Mouse (Mus musculus) lung, embryonic 15.5 days (tissue): ENCODE measurements around the gene Urad. TPM values are rescaled to one million over a fixed set of nuclear protein-coding genes. Genes with fewer than 3 reads are reported as not detected.

Experiments
- ATAC-seq: fragments of 200-750 bp; cut with Nextera tagmentation; 2 replicates; pipeline ENCODE4 v1.8.0; 2017; ENCODE audit warnings: moderate number of reproducible peaks, borderline replicate concordance; ENCODE audit not compliant: low FRiP score, low TSS enrichment; ENCODE audit errors: extremely low read depth
- H3K27ac ChIP-seq: fragments of 300-500 bp; sonication (generic); 2 replicates; pipeline ENCODE4 v1.5.1; 2015; ENCODE audit warnings: moderate library complexity, mild to moderate bottlenecking, inconsistent platforms
- H3K27me3 ChIP-seq: fragments of 300-500 bp; sonication (generic); 2 replicates; pipeline ENCODE4 v1.6.1; 2015; ENCODE audit warnings: inconsistent platforms
- H3K36me3 ChIP-seq: fragments of 300-500 bp; sonication (generic); 2 replicates; pipeline ENCODE4 v1.6.1; 2015; ENCODE audit warnings: inconsistent platforms
- H3K4me1 ChIP-seq: fragments of 300-500 bp; sonication (generic); 2 replicates; pipeline ENCODE4 v1.6.1; 2015; ENCODE audit warnings: inconsistent platforms
- H3K4me2 ChIP-seq: fragments of 300-500 bp; sonication (generic); 2 replicates; pipeline ENCODE4 v1.6.1; 2015; ENCODE audit warnings: inconsistent platforms, mild to moderate bottlenecking, moderate library complexity
- H3K4me3 ChIP-seq: fragments of 300-500 bp; sonication (generic); 2 replicates; pipeline ENCODE4 v1.5.1; 2015; ENCODE audit warnings: mild to moderate bottlenecking, inconsistent platforms
- H3K9ac ChIP-seq: fragments of 300-500 bp; sonication (generic); 2 replicates; pipeline ENCODE4 v1.6.1; 2015; ENCODE audit warnings: inconsistent platforms
- H3K9me3 ChIP-seq: fragments of 300-500 bp; sonication (generic); 2 replicates; pipeline ENCODE4 v1.6.1; 2016; ENCODE audit warnings: inconsistent platforms
- WGBS: fragments of 180-500 bp; shearing (Covaris S2); methylation state at CpG from one replicate; pipeline ENCODE4 v1.1.7; 2015; 5-methylcytosine and 5-hydroxymethylcytosine counted together
- polyA plus RNA-seq: library from polyadenylated mRNA; unstranded; fragments of >200 nt; fragmentation: Nextera tagmentation; extraction: Ambion mirVana; gene quantifications from 2 replicates; pipeline ENCODE4 v1.2.1, GENCODE M21; 2015

Gene Urad
- not detected in 2 replicates for polyA plus RNA-seq

DNA sequence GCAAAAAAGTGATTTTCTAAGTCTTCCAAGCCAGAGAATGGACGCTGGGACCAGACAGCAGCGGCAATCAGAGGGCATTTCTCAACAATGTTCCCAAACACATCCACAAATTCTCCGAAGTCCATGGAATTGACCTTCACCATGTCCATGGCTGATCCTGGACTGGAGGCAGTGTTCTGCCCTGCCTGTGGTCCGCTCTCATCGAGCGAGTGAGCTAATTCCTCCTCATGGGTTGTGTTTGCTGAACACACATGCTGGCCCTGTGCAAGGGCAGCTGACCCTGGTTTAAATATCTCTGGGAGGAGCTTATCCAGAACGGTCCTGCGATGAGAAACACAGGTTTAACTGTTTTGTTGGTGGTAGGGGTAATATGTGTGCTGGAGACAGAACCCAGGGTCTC, at the start of gene Urad:
Gene Urad, minus strand, starts transcription at position 258 of the 400 bp plus-strand sequence.
- H3K9ac ChIP-seq, result no peak within 1 kb of the TSS
- no peak within 1 kb of the TSS for H3K4me2 ChIP-seq
- H3K27ac ChIP-seq, result no peak within 1 kb of the TSS
- WGBS, result 49% methylated on average over 8 of the region's 8 CpGs
- H3K36me3 ChIP-seq, result no peaks in the 10 kb centered on the region
- H3K9me3 ChIP-seq, result no peaks in the 10 kb centered on the region
- H3K4me3 ChIP-seq, result no peak within 1 kb of the TSS
- H3K27me3 ChIP-seq, result peaks cover 59% of the 10 kb centered on the region
- ATAC-seq, result no peak
- no peaks in the 10 kb centered on the region for H3K4me1 ChIP-seq

DNA sequence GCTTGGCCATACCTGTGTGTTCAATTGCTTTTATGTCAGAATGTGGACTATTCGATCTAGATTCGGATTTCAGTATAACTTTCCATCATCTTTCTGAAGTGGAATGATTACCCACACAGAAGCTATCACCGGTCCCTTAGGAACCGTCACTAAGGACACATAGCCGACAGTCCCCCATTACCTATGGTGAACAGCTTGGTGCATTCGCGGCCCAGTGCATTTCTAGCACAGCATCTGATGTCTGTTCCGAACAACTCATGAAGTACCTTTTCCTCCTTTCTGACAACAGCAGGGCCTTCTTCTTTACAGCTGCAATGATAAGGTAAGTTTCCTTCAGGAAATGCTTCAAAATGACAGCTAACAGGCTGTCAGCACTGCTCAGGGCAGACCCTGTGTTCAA, 48.0 kb upstream of the Urad start:
- no peak overlapping the region for H3K4me3 ChIP-seq
- H3K4me1 ChIP-seq, result no peaks in the 10 kb centered on the region
- no peaks in the 10 kb centered on the region for H3K9me3 ChIP-seq
- H3K9ac ChIP-seq, result no peak overlapping the region
- no peak overlapping the region for H3K4me2 ChIP-seq
- H3K27ac ChIP-seq, result no peak overlapping the region
- no peaks in the 10 kb centered on the region for H3K27me3 ChIP-seq
- WGBS, result 79% methylated on average over 8 of the region's 8 CpGs
- H3K36me3 ChIP-seq, result no peaks in the 10 kb centered on the region
- no peak for ATAC-seq

DNA sequence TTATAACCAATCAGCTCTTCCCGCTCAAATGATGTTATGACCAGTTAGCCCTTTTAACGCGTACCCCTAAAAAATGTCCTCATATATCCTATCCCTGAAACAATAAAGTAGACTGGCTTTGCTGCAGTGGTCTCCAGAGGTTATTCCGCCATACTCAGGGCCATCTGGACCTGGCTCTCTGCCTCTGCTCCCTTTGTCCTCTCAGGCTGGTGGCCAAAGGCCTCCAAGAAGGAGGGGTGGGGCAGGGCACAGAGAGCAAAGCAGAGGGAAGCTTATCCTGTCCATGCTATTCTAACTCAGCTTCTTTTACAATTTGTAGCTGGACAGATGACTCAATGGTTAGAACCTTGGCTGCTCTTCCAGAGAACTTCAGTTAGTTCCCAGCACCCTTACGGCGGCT, 46.0 kb upstream of the Urad start:
- Histone ChIP-seq H3K9me3 (no peaks in the 10 kb centered on the region), H3K4me3 (no peak overlapping the region), H3K36me3 (no peaks in the 10 kb centered on the region), H3K9ac (no peak overlapping the region), H3K4me1 (no peaks in the 10 kb centered on the region), H3K27me3 (no peaks in the 10 kb centered on the region), H3K4me2 (no peak overlapping the region), H3K27ac (no peak overlapping the region)
- no peak for ATAC-seq
- 94% methylated on average over 6 of the region's 6 CpGs for WGBS

DNA sequence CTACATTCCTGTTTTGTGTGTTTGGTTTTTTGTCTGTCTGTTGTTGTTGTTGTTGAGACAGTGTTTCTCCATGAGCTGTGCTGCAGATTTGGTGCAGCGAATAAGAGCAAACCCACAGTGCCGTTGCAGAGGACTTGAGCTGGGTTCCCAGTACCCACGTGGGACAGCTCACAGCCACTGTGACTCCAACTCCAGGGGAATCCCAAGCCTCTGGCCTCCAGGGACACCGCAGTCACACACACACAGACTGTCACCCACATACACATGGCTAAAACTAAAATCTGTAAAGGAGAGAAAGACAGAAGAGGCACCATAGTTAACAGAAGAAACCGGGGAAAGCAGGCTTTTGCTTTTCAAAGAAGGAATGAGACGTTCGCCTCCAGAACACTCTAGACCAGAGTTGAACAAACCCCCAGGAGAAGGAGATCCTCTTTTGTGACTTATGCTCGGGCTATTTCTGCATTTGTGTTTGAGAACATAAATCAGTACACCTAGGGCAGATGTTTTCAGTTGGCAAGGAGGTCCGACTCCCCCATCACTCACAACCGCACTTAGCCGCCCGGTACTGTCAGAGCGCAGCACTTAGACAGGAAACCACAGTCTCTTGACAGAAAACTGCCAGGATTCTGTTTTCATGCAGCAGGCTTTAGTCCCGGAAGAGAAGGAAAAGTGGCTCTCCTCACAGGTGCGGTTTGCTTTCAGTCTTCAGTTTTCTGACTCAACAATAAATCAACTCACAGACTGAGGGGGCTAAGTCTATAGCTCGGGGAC, 43.9 kb upstream of the Urad start:
- Histone ChIP-seq H3K4me2 (no peak overlapping the region), H3K9ac (no peak overlapping the region), H3K36me3 (no peaks in the 10 kb centered on the region), H3K27me3 (no peaks in the 10 kb centered on the region), H3K4me3 (no peak overlapping the region), H3K9me3 (no peaks in the 10 kb centered on the region), H3K27ac (no peak overlapping the region), H3K4me1 (no peaks in the 10 kb centered on the region)
- ATAC-seq, result no peak
- 37% methylated on average over 16 of the region's 16 CpGs for WGBS

DNA sequence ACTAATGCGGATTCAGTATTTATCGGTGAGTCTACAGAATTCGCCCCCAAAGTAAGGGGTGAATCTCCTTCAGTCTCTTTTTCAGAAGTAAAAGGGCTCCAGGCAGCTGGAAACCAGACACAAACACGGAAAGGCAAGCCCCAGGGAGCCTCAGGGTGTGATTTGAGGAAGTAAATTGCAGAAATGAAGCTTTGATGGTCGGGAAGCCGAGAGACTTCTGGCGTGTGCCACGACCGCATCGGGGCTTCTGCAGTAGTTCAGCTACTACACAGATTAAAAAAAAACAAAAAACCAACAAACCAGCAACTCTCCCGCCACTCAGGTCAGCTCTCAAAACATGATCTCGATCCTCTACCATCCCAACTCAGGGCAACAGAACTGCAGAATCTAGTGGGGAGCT, 40.8 kb upstream of the Urad start:
- no peak overlapping the region for H3K4me3 ChIP-seq
- no peak overlapping the region for H3K27ac ChIP-seq

DNA sequence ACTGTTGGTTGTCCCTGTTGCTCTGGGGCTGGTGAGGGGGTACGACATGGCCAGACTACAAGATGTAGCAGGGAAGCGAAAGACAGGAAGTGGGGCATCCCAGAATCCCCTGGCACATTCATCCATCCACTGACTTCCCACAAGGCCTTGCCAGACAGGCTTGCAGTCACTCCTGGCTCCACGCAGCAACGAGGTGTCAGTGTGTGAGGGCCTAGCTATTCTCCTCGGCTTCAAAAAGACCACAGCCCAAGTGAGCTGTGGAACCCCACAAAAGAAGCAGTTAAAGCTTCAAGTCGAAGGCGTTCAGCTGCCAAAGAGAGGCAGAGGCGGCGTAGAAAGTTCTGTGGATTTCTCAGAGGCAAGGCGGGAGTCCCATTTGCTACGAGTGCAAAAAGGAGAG, 36.2 kb upstream of the Urad start:
- Histone ChIP-seq H3K27me3 (no peaks in the 10 kb centered on the region), H3K9me3 (no peaks in the 10 kb centered on the region), H3K9ac (no peak overlapping the region), H3K4me1 (no peaks in the 10 kb centered on the region), H3K27ac (no peak overlapping the region), H3K36me3 (no peaks in the 10 kb centered on the region), H3K4me2 (no peak overlapping the region), H3K4me3 (no peak overlapping the region)
- ATAC-seq, result no peak
- 83% methylated on average over 11 of the region's 11 CpGs for WGBS

More for the DNA sequence above, 40.8 kb upstream of the Urad start:
- no peaks in the 10 kb centered on the region for H3K27me3 ChIP-seq
- no peak overlapping the region for H3K9ac ChIP-seq
- 67% methylated on average over 12 of the region's 12 CpGs for WGBS
- H3K9me3 ChIP-seq, result no peaks in the 10 kb centered on the region
- H3K36me3 ChIP-seq, result no peaks in the 10 kb centered on the region
- H3K4me2 ChIP-seq, result no peak overlapping the region
- ATAC-seq, result no peak
- H3K4me1 ChIP-seq, result no peaks in the 10 kb centered on the region

DNA sequence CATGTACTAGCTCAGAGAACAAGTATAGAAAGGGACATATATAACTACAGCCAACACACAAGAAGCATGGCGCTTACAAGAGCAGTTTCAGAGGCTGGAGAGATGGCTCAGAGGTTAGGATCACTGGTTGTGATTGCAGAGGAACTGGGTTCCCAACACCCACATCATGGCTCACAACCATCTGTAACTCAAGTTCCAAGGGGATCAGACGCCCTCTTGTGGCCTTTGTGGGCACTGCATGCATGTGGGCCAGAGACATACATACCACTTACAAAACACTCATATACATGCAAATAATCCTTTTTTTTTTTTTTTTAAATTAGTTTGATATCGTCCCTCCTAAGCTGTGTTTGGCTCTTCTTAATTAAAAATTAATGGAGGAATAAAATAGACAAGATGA, 35.3 kb upstream of the Urad start:
- ATAC-seq, result no peak

DNA sequence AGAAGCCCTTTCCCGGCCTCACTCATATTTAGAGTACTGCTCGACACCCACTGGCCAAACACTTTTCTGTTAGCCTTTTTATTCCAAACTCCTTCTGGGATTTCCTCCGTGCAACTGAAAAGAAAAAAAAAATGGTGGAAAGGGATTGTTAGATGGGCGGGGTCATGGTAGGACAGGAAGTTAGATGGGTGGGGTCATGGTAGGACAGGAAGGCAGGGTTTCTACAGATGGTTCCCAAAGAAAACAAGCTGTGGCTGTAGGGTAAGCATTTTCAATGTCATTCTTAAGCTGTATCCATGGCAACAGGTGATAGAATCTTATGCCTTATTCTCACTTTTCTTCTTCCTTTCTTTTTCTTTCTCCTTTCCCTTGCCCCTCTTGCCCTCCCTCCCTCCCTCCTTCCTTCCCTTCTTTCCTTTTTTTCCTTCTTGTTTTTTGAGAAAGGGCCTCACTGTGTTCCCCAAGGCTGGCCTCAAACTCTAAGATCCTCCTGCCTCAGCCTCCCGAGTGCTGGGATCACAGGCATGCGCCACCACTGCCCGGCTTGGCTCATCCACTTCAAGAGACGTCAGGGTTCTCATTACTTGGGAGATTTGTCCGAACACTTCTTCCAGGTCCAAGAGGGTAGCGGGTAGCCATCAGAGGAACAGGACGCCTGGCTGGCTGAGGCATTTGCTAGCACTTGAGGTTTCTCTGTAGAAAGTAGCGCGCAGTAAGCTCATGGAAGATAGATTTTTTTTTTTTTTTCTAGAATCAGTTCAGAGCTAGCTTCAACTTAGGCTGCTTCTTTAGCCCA, 34.2 kb upstream of the Urad start:
- Histone ChIP-seq H3K27ac (no peak overlapping the region), H3K4me2 (no peak overlapping the region), H3K9ac (no peak overlapping the region), H3K4me3 (no peak overlapping the region), H3K27me3 (no peaks in the 10 kb centered on the region), H3K9me3 (no peaks in the 10 kb centered on the region), H3K36me3 (no peaks in the 10 kb centered on the region), H3K4me1 (no peaks in the 10 kb centered on the region)
- WGBS, result 84% methylated on average over 13 of the region's 13 CpGs
- no peak for ATAC-seq

More for the DNA sequence above, 35.3 kb upstream of the Urad start:
- H3K4me1 ChIP-seq, result no peaks in the 10 kb centered on the region
- no peaks in the 10 kb centered on the region for H3K36me3 ChIP-seq
- no peak overlapping the region for H3K27ac ChIP-seq
- H3K27me3 ChIP-seq, result no peaks in the 10 kb centered on the region
- WGBS, result 49% methylated on average over 3 of the region's 3 CpGs
- H3K4me2 ChIP-seq, result no peak overlapping the region
- no peak overlapping the region for H3K9ac ChIP-seq
- no peak overlapping the region for H3K4me3 ChIP-seq
- no peaks in the 10 kb centered on the region for H3K9me3 ChIP-seq

DNA sequence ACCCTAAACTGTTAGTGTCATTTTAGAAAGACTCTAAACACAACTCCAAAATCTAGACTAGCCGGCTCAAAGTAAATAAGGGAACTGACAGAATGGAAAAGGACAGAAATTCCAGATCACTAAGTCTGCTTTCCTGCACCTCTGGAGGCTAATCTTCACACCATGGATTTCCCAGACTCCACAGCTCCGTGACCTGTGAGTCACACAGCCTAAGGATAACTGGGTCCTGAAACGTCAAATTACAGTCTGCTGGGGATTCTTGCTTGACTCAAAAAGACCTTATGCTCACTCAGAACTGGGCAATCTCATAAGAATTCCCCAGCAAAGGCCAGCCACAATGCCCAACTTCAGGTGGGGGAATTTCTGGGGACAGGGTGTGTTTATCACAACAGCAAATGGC, 33.5 kb upstream of the Urad start:
- no peak overlapping the region for H3K4me3 ChIP-seq
- 50% methylated on average over 3 of the region's 3 CpGs for WGBS
- H3K36me3 ChIP-seq, result no peaks in the 10 kb centered on the region
- ATAC-seq, result no peak
- H3K27ac ChIP-seq, result no peak overlapping the region
- H3K4me1 ChIP-seq, result no peaks in the 10 kb centered on the region
- no peaks in the 10 kb centered on the region for H3K27me3 ChIP-seq
- H3K9ac ChIP-seq, result no peak overlapping the region
- H3K9me3 ChIP-seq, result no peaks in the 10 kb centered on the region
- H3K4me2 ChIP-seq, result no peak overlapping the region

DNA sequence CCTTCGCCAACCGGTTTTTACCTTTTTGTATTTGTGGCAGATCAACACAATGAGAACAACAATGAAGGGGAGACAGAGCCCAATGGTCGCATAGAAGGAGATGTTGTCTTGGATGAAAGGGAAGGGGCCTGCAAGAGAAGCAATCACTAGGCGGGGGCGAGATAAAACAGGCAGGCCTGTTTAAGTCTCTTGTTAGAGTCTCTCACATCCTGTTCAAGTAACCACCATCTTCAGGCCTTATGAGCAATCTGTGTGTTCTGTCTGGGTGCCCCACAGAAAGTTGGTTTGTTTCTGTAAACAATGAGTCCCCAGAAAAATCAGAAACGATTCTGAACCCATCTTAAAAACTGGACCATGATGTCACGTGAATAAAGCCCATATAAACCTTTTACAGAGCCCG, 32.7 kb upstream of the Urad start:
- no peaks in the 10 kb centered on the region for H3K4me1 ChIP-seq
- no peaks in the 10 kb centered on the region for H3K9me3 ChIP-seq
- 76% methylated on average over 8 of the region's 8 CpGs for WGBS
- no peaks in the 10 kb centered on the region for H3K36me3 ChIP-seq
- no peak overlapping the region for H3K4me3 ChIP-seq
- ATAC-seq, result no peak
- no peak overlapping the region for H3K9ac ChIP-seq
- no peaks in the 10 kb centered on the region for H3K27me3 ChIP-seq
- H3K27ac ChIP-seq, result no peak overlapping the region
- no peak overlapping the region for H3K4me2 ChIP-seq

DNA sequence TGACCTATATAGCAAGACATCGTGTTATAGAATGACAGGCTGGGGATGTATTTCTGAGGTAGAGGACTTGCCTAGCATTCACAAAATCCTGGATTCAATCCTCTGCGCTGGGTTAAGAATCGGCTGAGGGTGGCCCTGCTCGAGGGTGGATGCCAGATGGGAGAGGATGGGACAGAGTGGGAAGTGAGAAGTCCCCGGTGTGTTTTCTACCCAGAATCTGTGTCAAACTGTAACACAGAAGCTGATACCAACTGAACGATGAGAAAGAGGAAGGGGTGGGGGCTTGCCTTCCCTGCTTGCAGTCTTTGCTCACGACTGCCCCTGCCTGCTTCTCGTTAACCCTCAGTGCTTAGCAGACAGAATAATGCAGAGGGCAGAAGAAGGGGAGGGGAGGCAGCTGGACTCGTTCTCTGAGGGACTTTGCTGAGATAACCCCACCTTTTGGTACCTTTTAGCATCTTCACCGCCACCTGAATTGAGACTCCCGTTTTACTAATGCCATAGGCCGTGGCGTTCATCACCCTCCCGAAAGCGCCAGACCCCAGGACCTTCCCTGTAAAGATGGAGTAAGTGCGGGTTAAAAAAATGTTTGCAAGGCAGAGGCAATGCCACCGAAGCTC, 32.0 kb upstream of the Urad start:
- no peak overlapping the region for H3K4me2 ChIP-seq
- no peak overlapping the region for H3K4me3 ChIP-seq
- H3K9ac ChIP-seq, result no peak overlapping the region
- no peaks in the 10 kb centered on the region for H3K4me1 ChIP-seq
- no peak overlapping the region for H3K27ac ChIP-seq
- ATAC-seq, result no peak
- no peaks in the 10 kb centered on the region for H3K36me3 ChIP-seq
- 57% methylated on average over 17 of the region's 17 CpGs for WGBS
- H3K9me3 ChIP-seq, result no peaks in the 10 kb centered on the region
- no peaks in the 10 kb centered on the region for H3K27me3 ChIP-seq

DNA sequence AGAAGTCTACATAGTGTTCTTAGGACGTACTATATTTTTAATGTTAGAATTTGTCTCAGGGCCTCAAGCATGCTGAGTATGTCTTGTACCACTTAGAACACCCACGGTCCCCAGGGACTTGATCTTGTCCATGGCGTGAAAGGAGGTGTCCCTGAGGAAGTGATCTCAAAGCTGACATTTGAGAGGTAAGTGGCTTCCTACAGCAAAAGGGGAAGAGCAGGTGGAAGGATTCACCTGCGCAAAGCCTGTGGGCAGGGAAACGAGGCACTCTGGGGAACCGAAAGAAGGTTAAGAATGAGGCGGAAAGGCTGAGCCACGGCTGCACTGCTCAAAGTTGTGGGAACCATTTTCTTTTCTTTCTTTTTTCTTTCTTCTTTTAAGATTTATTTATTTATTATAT, 29.7 kb upstream of the Urad start:
- no peak for ATAC-seq
- no peaks in the 10 kb centered on the region for H3K4me1 ChIP-seq
- H3K27me3 ChIP-seq, result no peaks in the 10 kb centered on the region
- no peak overlapping the region for H3K4me3 ChIP-seq
- no peaks in the 10 kb centered on the region for H3K9me3 ChIP-seq
- H3K27ac ChIP-seq, result no peak overlapping the region
- no peak overlapping the region for H3K4me2 ChIP-seq
- no peak overlapping the region for H3K9ac ChIP-seq
- H3K36me3 ChIP-seq, result no peaks in the 10 kb centered on the region
- 82% methylated on average over 8 of the region's 8 CpGs for WGBS
